Mouse (Mus musculus): Measurements from ENCODE around the gene Hyou1. TPM values are rescaled to one million over a fixed set of nuclear protein-coding genes. Genes with fewer than 3 reads are reported as not detected.

The Hyou1 gene
- polyA plus RNA-seq, 1 experiment, result 56.7 TPM

- H3K4me3 ChIP-seq (ENCODE audit: insufficient read depth, low read length), result no peak overlapping the region
- H3K27ac ChIP-seq (ENCODE audit: insufficient read depth, low read length), result no peak overlapping the region
- TF ChIP-seq POLR2A (IDR thresholded peaks at IDR 0.05; ENCODE audit: extremely low read depth, insufficient read depth, low read length) (no peak), CTCF (IDR thresholded peaks at IDR 0.05; ENCODE audit: extremely low read depth, insufficient read depth, low read length) (no peak)
- H3K4me1 ChIP-seq (ENCODE audit: control insufficient read depth, insufficient read depth, low read length), result no peaks in the 10 kb centered on the region
These were observed 53.4 kb downstream of the Hyou1 start for GRCm38 (mm10) chr9:44432577-44433185.

- Histone ChIP-seq H3K4me3 (ENCODE audit: insufficient read depth, low read length) (no peak overlapping the region), H3K4me1 (ENCODE audit: control insufficient read depth, insufficient read depth, low read length) (no peaks in the 10 kb centered on the region), H3K27ac (ENCODE audit: insufficient read depth, low read length) (no peak overlapping the region)
- no peak for TF ChIP-seq POLR2A (IDR thresholded peaks at IDR 0.05; ENCODE audit: extremely low read depth, insufficient read depth, low read length)
- TF ChIP-seq CTCF (IDR thresholded peaks at IDR 0.05; ENCODE audit: extremely low read depth, insufficient read depth, low read length), result no peak
These were observed 56.5 kb downstream of the Hyou1 start for GRCm38 (mm10) chr9:44435747-44436146.

GRCm38 (mm10) chr9:44440961-44441360 is 61.7 kb downstream of the Hyou1 start, which contains the start of gene Foxr1:
Foxr1 (minus strand) TSS chr9:44441136.
- Histone ChIP-seq H3K4me1 (ENCODE audit: control insufficient read depth, insufficient read depth, low read length) (no peaks in the 10 kb centered on the region), H3K4me3 (ENCODE audit: insufficient read depth, low read length) (no peak within 1 kb of the TSS), H3K27ac (ENCODE audit: insufficient read depth, low read length) (no peak within 1 kb of the TSS)
- no peak for TF ChIP-seq CTCF (IDR thresholded peaks at IDR 0.05; ENCODE audit: extremely low read depth, insufficient read depth, low read length)

Other genes with a start within 250 kb of the Hyou1 start
- gene Mcam, start 245.0 kb upstream of the Hyou1 start, polyA plus RNA-seq (2012; rRNA removed), result 26.2 and 27.4 TPM in 2 replicates
- gene Cbl, start 145.4 kb upstream of the Hyou1 start, polyA plus RNA-seq (2012; rRNA removed), result 18.2 and 22.8 TPM in 2 replicates
- gene Ccdc153, start 138.8 kb upstream of the Hyou1 start, polyA plus RNA-seq (2012; rRNA removed), result 1.8 and 4.9 TPM in 2 replicates
- 0.40 and 0.71 TPM in 2 replicates for gene Pdzd3, start 128.0 kb upstream of the Hyou1 start, polyA plus RNA-seq (2012; rRNA removed)
- gene Nlrx1, start 110.9 kb upstream of the Hyou1 start, polyA plus RNA-seq (2012; rRNA removed), result 7.0 and 8.0 TPM in 2 replicates
- gene Abcg4, start 90.9 kb upstream of the Hyou1 start, polyA plus RNA-seq (2012; rRNA removed), result 86.3 and 91.1 TPM in 2 replicates
- gene Hinfp, start 73.8 kb upstream of the Hyou1 start, polyA plus RNA-seq (2012; rRNA removed), result 27.6 and 33.6 TPM in 2 replicates
- 203 and 213 TPM in 2 replicates for gene C2cd2l, start 59.2 kb upstream of the Hyou1 start, polyA plus RNA-seq (2012; rRNA removed)
- gene Dpagt1, start 53.5 kb upstream of the Hyou1 start, polyA plus RNA-seq (2012; rRNA removed), result 18.0 and 19.3 TPM in 2 replicates
- gene H2afx, start 44.8 kb upstream of the Hyou1 start, polyA plus RNA-seq (2012; rRNA removed), result 64.8 and 68.3 TPM in 2 replicates
- gene Hmbs, start 35.3 kb upstream of the Hyou1 start, polyA plus RNA-seq (2012; rRNA removed), result 30.5 and 31.2 TPM in 2 replicates
- gene Vps11, start 17.8 kb upstream of the Hyou1 start, polyA plus RNA-seq (2012; rRNA removed), result 42.2 and 43.2 TPM in 2 replicates
- 49.9 and 58.8 TPM in 2 replicates for gene Slc37a4, start 17.4 kb downstream of the Hyou1 start, polyA plus RNA-seq (2012; rRNA removed)
- 559 and 574 TPM in 2 replicates for gene Rps25, start 27.6 kb downstream of the Hyou1 start, polyA plus RNA-seq (2012; rRNA removed)
- 83.8 and 88.1 TPM in 2 replicates for gene Trappc4, start 28.1 kb downstream of the Hyou1 start, polyA plus RNA-seq (2012; rRNA removed)
- 46.7 and 48.0 TPM in 2 replicates for gene Ccdc84, start 39.1 kb downstream of the Hyou1 start, polyA plus RNA-seq (2012; rRNA removed)
- 0.04 TPM in 1 of 2 replicates, not detected in the other for gene Foxr1, start 61.6 kb downstream of the Hyou1 start, polyA plus RNA-seq (2012; rRNA removed)
- gene Upk2, start 75.5 kb downstream of the Hyou1 start, polyA plus RNA-seq (2012; rRNA removed), result 0.11 TPM in 1 of 2 replicates, not detected in the other
- gene Bcl9l, start 103.3 kb downstream of the Hyou1 start, polyA plus RNA-seq (2012; rRNA removed), result 13.8 and 14.6 TPM in 2 replicates
- 0.06 TPM in 1 of 2 replicates, not detected in the other for gene Cxcr5, start 182.4 kb downstream of the Hyou1 start, polyA plus RNA-seq (2012; rRNA removed)
- 35.0 and 35.1 TPM in 2 replicates for gene Ddx6, start 225.4 kb downstream of the Hyou1 start, polyA plus RNA-seq (2012; rRNA removed)

All from cortical plate, adult 2 months (tissue).